Mouse (Mus musculus): ENCODE data around the gene Fcgr3. TPM values are rescaled to one million over a fixed set of nuclear protein-coding genes. Genes with fewer than 3 reads are reported as not detected.

Fcgr3 gene
- total and polyA plus RNA-seq, 3 experiments = 11.5 to 12.7 (median 12.1) TPM

DNA sequence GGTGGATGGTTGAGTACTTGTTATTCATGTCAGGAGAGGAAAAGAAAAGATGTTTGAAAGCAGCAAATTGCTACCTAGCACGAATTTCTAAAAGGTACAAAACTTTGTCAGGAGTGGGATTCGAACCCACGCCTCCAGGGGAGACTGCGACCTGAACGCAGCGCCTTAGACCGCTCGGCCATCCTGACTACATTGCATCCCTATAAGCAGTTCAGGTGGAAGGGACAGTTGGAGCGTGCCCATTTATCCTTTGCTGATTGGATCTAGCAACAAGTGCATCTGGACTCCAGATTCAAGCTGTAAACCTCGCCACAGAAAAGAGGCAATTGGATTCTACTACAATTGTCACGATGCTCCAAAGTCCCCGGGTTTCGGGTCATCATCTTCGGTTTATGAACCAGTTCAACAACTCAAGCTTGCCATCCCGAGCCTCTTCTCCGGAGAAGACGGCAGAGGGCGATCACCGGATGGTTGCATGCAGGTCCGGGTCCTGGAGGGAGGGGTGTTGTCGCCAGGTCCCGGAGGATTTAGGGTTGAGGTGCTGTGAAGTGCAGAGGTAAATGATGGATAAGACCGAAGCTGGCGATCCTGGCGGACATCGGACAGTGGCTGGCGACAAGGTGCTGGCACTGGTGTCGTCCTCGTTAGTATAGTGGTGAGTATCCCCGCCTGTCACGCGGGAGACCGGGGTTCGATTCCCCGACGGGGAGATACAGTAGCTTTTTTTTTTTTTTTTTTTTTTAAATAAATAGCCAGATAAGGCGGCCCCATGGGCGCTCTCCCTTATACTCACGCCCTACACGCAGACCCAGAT lies 37.2 kb upstream of the Fcgr3 start:
- TF ChIP-seq EP300 (IDR thresholded peaks at IDR 0.05; ENCODE audit: insufficient read depth, low read depth, low read length) (peak; percentile 87), CTCF (IDR thresholded peaks at IDR 0.05) (peak; percentile 52), POLR2A (IDR thresholded peaks at IDR 0.05; ENCODE audit: insufficient read depth, low read depth, low read length) (no peak)
- Histone ChIP-seq H3K4me1 (ENCODE audit: control insufficient read depth, insufficient read depth, low read length) (no peaks in the 10 kb centered on the region; the same call in 1 of the 2 replicates), H3K9ac (ENCODE audit: low read depth, low read length) (peak overlapping the region; percentile 56), H3K36me3 (ENCODE audit: control insufficient read depth, insufficient read depth, low read length) (no peaks in the 10 kb centered on the region), H3K27ac (peak overlapping the region; percentile 73), H3K27me3 (ENCODE audit: control insufficient read depth, insufficient read depth, low read length) (no peaks in the 10 kb centered on the region), H3K4me3 (peak overlapping the region; percentile 92), H3K79me2 (replicated peaks; ENCODE audit: control insufficient read depth, insufficient read depth, low read length) (no peaks in the 10 kb centered on the region)
- peak; percentile 87 to 90 for DNase-seq
- WGBS = under 1% methylated on average over 40 of the region's 40 CpGs
- intact Hi-C loops (cut with DNase I) = loop anchor here (1.0 to 10.0 kb wide), 3 partner anchors 9 to 403 kb away; partner anchors contain the start of gene Alyref2

DNA sequence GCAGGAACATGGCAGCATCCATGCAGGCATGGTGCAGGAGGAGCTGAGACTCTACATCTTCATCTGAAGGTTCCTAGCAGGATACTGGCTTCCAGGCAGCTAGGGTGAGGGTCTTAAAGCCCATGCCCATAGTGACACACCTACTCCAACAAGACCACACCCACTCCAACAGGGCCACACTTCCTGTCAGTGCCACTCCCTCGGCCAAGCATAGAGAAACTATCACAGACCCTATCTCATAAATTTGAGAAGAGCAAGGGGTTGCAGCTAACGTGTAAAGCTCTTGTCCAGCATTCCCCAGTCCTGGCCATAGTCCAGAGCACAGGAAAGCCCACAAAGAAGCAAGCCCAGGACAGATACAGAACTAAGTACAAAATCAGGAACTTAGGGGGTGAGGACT lies 36.3 kb upstream of the Fcgr3 start:
- Histone ChIP-seq H3K4me3 (no peak overlapping the region), H3K79me2 (replicated peaks; ENCODE audit: control insufficient read depth, insufficient read depth, low read length) (no peaks in the 10 kb centered on the region), H3K4me1 (ENCODE audit: control insufficient read depth, insufficient read depth, low read length) (no peaks in the 10 kb centered on the region; the same call in 1 of the 2 replicates), H3K27ac (no peak overlapping the region), H3K27me3 (ENCODE audit: control insufficient read depth, insufficient read depth, low read length) (no peaks in the 10 kb centered on the region), H3K36me3 (ENCODE audit: control insufficient read depth, insufficient read depth, low read length) (no peaks in the 10 kb centered on the region), H3K9ac (ENCODE audit: low read depth, low read length) (no peak overlapping the region)
- TF ChIP-seq EP300 (IDR thresholded peaks at IDR 0.05; ENCODE audit: insufficient read depth, low read depth, low read length) (no peak), POLR2A (IDR thresholded peaks at IDR 0.05; ENCODE audit: insufficient read depth, low read depth, low read length) (no peak), CTCF (IDR thresholded peaks at IDR 0.05) (no peak)
- no peak for DNase-seq
- intact Hi-C loops (cut with DNase I) = loop anchor here (10.0 kb wide), 1 partner anchor 404 kb away; the partner anchor contains the start of gene Alyref2
- WGBS = 58% methylated on average over 2 of the region's 2 CpGs

DNA sequence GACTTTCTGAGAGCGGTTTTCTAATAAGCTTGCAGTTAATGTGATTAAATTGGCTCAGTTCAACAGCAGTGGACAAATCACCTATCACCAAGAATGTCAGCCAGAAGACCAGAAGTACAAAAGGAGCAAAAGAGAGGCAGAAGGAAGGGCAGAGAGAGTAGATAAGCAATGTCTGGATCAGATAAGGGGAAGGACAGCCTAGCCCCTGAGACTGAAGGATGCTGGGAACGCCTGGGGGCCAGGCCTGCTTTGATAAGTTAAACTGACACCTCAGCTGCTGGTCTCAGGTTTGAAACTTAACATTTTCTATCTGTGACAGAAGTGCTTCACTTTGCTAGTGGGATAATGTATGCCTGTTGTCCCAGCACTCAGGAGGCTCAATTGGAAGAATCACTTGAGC lies 32.9 kb upstream of the Fcgr3 start:
- Histone ChIP-seq H3K36me3 (ENCODE audit: control insufficient read depth, insufficient read depth, low read length) (no peaks in the 10 kb centered on the region), H3K9ac (ENCODE audit: low read depth, low read length) (no peak overlapping the region), H3K27me3 (ENCODE audit: control insufficient read depth, insufficient read depth, low read length) (no peaks in the 10 kb centered on the region), H3K27ac (no peak overlapping the region), H3K79me2 (replicated peaks; ENCODE audit: control insufficient read depth, insufficient read depth, low read length) (no peaks in the 10 kb centered on the region), H3K4me1 (ENCODE audit: control insufficient read depth, insufficient read depth, low read length) (no peaks in the 10 kb centered on the region), H3K4me3 (no peak overlapping the region)
- intact Hi-C loops (cut with DNase I) = no loop called here
- TF ChIP-seq POLR2A (IDR thresholded peaks at IDR 0.05; ENCODE audit: insufficient read depth, low read depth, low read length) = no peak
- TF ChIP-seq EP300 (IDR thresholded peaks at IDR 0.05; ENCODE audit: insufficient read depth, low read depth, low read length) = no peak
- no peak for TF ChIP-seq CTCF (IDR thresholded peaks at IDR 0.05)
- WGBS = 48% methylated on average over 2 of the region's 2 CpGs
- DNase-seq = no peak

DNA sequence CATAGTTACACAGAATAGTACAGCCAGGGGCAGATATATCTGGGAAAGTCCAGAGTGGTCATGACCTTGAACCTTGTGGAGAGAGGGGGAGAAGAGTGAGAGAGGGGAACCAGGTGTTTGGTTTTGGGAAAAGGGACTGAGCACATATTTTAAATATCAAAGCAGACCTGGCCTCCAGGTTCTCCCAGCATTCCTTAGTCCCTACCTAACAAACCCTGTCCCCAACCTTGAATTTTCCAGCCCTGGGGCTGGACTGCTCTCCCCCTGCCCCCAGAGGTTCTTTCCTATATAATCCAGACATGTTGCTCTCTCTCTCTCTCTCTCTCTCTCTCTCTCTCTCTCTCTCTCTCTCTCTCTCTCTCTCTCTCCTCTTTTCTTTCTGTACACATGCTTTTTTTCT lies 32.4 kb upstream of the Fcgr3 start:
- Histone ChIP-seq H3K27ac (no peak overlapping the region), H3K4me3 (no peak overlapping the region), H3K4me1 (ENCODE audit: control insufficient read depth, insufficient read depth, low read length) (no peaks in the 10 kb centered on the region), H3K27me3 (ENCODE audit: control insufficient read depth, insufficient read depth, low read length) (no peaks in the 10 kb centered on the region), H3K79me2 (replicated peaks; ENCODE audit: control insufficient read depth, insufficient read depth, low read length) (no peaks in the 10 kb centered on the region), H3K36me3 (ENCODE audit: control insufficient read depth, insufficient read depth, low read length) (no peaks in the 10 kb centered on the region), H3K9ac (ENCODE audit: low read depth, low read length) (no peak overlapping the region)
- intact Hi-C loops (cut with DNase I) = no loop called here
- DNase-seq = no peak
- TF ChIP-seq EP300 (IDR thresholded peaks at IDR 0.05; ENCODE audit: insufficient read depth, low read depth, low read length) (no peak), POLR2A (IDR thresholded peaks at IDR 0.05; ENCODE audit: insufficient read depth, low read depth, low read length) (no peak), CTCF (IDR thresholded peaks at IDR 0.05) (no peak)

DNA sequence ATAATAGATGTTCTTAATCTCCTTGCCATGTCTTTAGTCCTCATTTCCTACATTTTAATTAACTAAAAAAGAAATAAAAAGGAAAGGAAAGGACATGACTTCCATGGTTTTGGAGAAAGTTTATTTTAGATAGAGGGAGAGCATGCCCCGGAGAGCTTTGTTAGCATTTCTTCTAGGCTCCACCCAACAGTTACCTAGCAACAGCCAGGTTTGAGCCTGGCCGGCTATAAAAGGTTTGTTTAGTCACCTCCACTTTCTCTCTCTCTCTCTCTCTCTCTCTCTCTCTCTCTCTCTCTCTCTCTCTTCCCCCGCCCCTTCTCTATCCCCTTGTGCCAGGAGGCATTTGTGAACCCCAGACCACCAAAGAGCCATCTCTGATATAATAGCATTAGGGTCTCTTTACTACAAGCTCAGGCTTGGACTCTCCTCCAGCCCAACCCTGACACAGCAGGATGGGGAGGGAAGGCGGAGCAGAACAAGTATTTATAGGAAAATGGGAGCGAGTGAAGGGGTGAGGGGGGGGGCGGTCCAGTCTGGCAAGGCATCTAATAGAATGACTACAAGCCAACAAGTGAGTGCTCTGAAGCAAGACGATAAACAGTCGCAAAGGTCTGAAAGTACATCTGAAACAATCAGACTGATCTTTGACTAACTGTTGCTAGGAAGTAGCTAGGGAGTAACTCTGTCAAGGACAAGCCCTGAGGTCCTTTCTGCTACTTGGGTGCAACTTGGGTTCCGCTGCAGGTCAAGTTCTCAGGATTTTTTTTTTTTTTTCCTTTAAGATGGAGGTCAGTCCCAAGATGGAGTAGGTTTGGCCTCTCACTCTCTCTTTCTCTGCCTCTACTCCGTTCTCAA lies 31.6 kb upstream of the Fcgr3 start:
- Histone ChIP-seq H3K79me2 (replicated peaks; ENCODE audit: control insufficient read depth, insufficient read depth, low read length) (no peaks in the 10 kb centered on the region), H3K27ac (no peak overlapping the region), H3K4me3 (no peak overlapping the region), H3K36me3 (ENCODE audit: control insufficient read depth, insufficient read depth, low read length) (no peaks in the 10 kb centered on the region), H3K4me1 (ENCODE audit: control insufficient read depth, insufficient read depth, low read length) (no peaks in the 10 kb centered on the region), H3K27me3 (ENCODE audit: control insufficient read depth, insufficient read depth, low read length) (no peaks in the 10 kb centered on the region), H3K9ac (ENCODE audit: low read depth, low read length) (no peak overlapping the region)
- WGBS = 31% methylated on average over 10 of the region's 10 CpGs
- intact Hi-C loops (cut with DNase I) = no loop called here
- TF ChIP-seq CTCF (IDR thresholded peaks at IDR 0.05) (no peak), POLR2A (IDR thresholded peaks at IDR 0.05; ENCODE audit: insufficient read depth, low read depth, low read length) (no peak), EP300 (IDR thresholded peaks at IDR 0.05; ENCODE audit: insufficient read depth, low read depth, low read length) (no peak)
- no peak for DNase-seq
